Mouse (Mus musculus) hindbrain, embryonic 10.5 days (tissue): ENCODE measurements around the gene Vmn1r196. TPM values are rescaled to one million over a fixed set of nuclear protein-coding genes. Genes with fewer than 3 reads are reported as not detected.
"Not testable (repeated sequence)": the region's sequence is repeated elsewhere in the genome, so short reads cannot be mapped to it uniquely, and the experiment has no call there.

Experiments
- DNase-seq: peaks from one replicate; pipeline ENCODE4 v3.0.0-alpha.2; 2017; ENCODE audit warnings: low spot score
- H3K27ac ChIP-seq: fragments of 300-500 bp; sonication (generic); 2 replicates; pipeline ENCODE4 v1.5.1; 2016; ENCODE audit warnings: mild to moderate bottlenecking, moderate library complexity
- H3K27me3 ChIP-seq: fragments of 300-500 bp; sonication (generic); 2 replicates; pipeline ENCODE4 v1.6.1; 2016; ENCODE audit warnings: mild to moderate bottlenecking; ENCODE audit not compliant: poor library complexity, insufficient read depth, severe bottlenecking
- H3K36me3 ChIP-seq: fragments of 300-500 bp; sonication (generic); 2 replicates; pipeline ENCODE4 v1.6.1; 2016; ENCODE audit warnings: mild to moderate bottlenecking, moderate library complexity
- H3K4me1 ChIP-seq: fragments of 300-500 bp; sonication (generic); replicated peaks from 2 replicates; pipeline ENCODE4 v1.6.1; 2016; ENCODE audit warnings: mild to moderate bottlenecking
- H3K4me3 ChIP-seq: fragments of 300-500 bp; sonication (generic); 2 replicates; pipeline ENCODE4 v1.5.1; 2016; ENCODE audit warnings: mild to moderate bottlenecking, moderate library complexity
- H3K9me3 ChIP-seq: fragments of 300-500 bp; sonication (generic); 2 replicates; pipeline ENCODE4 v1.6.1; 2016; ENCODE audit warnings: mild to moderate bottlenecking, moderate library complexity
- WGBS: fragments of 180-500 bp; shearing (Covaris S2); methylation state at CpG from one replicate; pipeline ENCODE4 v1.1.7; 2016; 5-methylcytosine and 5-hydroxymethylcytosine counted together
- polyA plus RNA-seq: library from polyadenylated mRNA; unstranded; fragments of >200 nt; fragmentation: Nextera tagmentation; extraction: Ambion mirVana; gene quantifications from 2 replicates; pipeline ENCODE4 v1.2.1, GENCODE M21; 2016

Gene Vmn1r196
- polyA plus RNA-seq = not detected in 2 replicates

DNA sequence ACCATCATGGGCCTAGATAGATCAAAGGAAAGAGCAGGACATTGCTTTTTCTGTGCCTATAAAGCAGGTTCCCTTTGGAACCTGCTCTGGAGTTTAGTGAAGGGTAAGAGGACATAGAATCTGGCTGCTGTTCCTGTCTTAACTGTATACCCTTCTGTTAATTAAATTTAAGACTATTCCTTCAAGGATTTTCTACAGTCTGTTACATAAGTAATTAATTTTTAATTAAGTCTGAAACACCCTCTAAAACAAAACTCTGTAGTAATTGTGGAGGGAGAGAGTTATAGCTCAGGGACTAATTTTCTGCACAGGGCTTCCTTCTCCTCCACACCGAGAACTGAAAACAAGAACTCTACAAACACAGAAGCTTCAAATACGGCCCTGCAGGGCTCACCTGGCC is at the start of gene Vmn1r196:
Gene Vmn1r196, plus strand, starts transcription at position 301 of the 400 bp plus-strand sequence.
- no peaks in the 10 kb centered on the region for H3K36me3 ChIP-seq

DNA sequence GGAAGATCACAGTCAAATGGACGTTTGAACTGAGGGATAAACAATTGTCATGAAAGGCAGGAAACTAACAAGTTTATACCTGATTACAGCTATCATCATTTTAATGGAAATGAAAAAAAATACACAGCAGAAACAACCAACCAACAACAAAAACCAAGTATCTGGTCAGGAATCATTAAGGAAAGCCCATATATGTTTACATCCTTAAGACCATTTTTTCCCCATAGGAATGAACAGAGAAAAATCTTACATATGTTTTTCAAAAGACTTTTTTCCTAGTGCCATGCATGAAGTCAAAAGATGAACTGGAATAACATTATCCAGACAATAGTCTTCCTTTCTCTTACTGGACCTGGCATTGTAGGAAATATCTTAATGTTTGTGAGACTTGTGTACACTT is 45.8 kb upstream of the Vmn1r196 start, which contains the start of gene Vmn1r194:
Gene Vmn1r194, plus strand, starts transcription at position 301 of the 400 bp plus-strand sequence.
- H3K4me3 ChIP-seq = no peak within 1 kb of the TSS
- no peak within 1 kb of the TSS for H3K27ac ChIP-seq
- H3K36me3 ChIP-seq = no peaks in the 10 kb centered on the region
- H3K9me3 ChIP-seq = no peaks in the 10 kb centered on the region
- no peak for DNase-seq
- no peaks in the 10 kb centered on the region for H3K4me1 ChIP-seq
- no peaks in the 10 kb centered on the region for H3K27me3 ChIP-seq
- WGBS = 68% methylated on average over 1 of the region's 1 CpGs

More for the DNA sequence above, at the start of gene Vmn1r196:
- DNase-seq = no peak
- H3K4me3 ChIP-seq = no peak within 1 kb of the TSS
- no peaks in the 10 kb centered on the region for H3K27me3 ChIP-seq
- no peak within 1 kb of the TSS for H3K27ac ChIP-seq
- 83% methylated on average over 2 of the region's 2 CpGs for WGBS
- no peaks in the 10 kb centered on the region for H3K9me3 ChIP-seq
- H3K4me1 ChIP-seq = no peaks in the 10 kb centered on the region

DNA sequence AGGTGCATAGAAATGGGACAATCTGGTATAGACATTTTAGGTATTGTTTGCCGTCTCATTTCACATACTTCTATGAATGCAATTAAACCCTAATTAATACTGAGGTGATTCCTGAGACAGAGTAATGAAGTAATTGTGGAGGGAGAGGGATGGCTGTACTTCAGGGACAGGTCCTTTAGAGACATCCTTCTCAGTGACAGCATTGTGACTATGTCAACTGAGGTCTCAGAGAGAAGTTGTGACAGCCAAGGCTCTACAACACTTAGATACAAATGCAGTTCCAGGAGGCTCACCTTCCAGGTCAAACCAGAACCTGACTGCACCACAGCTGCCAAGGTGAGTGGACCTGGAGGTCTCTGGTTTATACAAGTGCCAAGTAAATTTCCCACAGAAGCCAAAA is 19.5 kb upstream of the Vmn1r196 start, which contains the start of gene Vmn1r195:
Gene Vmn1r195, plus strand, starts transcription at position 301 of the 400 bp plus-strand sequence.
- not testable (repeated sequence) for H3K27ac ChIP-seq

DNA sequence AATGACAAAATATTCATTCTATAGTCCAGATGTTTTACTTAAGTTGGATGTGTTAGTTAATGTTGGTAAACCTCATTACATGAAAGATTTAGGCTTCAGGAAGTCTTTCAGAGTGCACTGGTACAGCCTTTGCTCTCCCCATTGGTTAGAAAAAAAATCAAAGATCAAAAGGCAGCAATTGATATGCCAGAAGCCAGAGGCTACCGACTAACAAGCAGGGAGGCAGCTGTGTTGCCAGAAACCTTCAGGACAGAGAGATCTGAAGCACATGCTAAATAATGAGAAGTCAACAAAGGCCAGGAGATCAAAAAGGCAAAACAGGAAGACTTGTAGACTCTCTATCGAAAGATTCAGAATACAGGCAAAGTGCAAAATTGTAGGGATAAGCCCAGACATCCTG is 18.0 kb upstream of the Vmn1r196 start:
- no peak for DNase-seq
- 57% methylated on average over 2 of the region's 2 CpGs for WGBS
- Histone ChIP-seq H3K36me3 (no peaks in the 10 kb centered on the region), H3K27ac (no peak overlapping the region), H3K4me1 (no peaks in the 10 kb centered on the region), H3K27me3 (no peaks in the 10 kb centered on the region), H3K9me3 (no peaks in the 10 kb centered on the region), H3K4me3 (no peak overlapping the region)

More for the DNA sequence above, 19.5 kb upstream of the Vmn1r196 start, which contains the start of gene Vmn1r195:
- H3K4me1 ChIP-seq, H3K4me3 ChIP-seq, H3K36me3 ChIP-seq, DNase-seq, H3K27me3 ChIP-seq, H3K9me3 ChIP-seq: not testable (repeated sequence)
- 91% methylated on average over 1 of the region's 1 CpGs for WGBS

DNA sequence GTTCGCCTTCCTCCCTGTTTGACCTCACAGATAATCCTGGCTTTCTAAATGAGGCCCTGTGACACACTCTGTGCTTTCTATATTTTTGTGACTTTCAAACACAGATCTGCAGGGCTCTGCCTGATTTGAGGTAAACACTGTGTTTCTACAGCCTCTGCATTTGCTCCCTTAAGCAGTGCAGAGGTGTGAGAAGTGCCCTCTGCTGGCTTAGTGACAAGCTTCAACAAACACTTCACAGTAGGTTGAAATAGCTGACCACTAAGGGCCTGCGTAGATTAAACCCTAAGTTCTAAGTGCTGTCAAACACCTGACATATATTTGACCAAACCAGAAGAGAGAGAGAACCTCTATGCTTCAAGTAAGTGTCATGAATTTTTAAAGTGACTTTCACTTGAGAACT is 5.1 kb upstream of the Vmn1r196 start:
- DNase-seq = no peak
- H3K27me3 ChIP-seq = no peaks in the 10 kb centered on the region
- H3K9me3 ChIP-seq = no peaks in the 10 kb centered on the region
- H3K36me3 ChIP-seq = no peaks in the 10 kb centered on the region
- no peaks in the 10 kb centered on the region for H3K4me1 ChIP-seq
- H3K4me3 ChIP-seq = no peak overlapping the region
- WGBS = 74% methylated on average over 2 of the region's 2 CpGs
- H3K27ac ChIP-seq = no peak overlapping the region

DNA sequence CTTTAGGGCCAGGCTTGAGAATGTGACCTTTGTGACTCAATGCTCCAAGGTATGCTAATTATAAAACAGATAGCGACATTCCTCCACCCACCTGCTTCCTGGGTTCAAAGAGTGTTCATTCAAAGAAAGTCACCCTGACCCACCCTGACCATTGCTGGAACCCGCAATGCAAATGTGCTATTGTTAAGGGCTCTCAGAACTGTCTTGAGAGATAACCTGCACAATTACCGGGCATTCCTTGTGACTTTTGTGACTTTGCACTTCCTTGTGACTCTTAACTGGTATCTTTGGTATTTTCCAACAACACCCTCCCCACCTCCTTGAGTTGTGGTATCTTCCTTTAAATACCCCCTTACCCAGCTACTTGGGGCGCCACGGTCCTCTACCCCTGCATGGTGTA is 18.4 kb downstream of the Vmn1r196 start:
- H3K4me3 ChIP-seq, DNase-seq, H3K27ac ChIP-seq, H3K4me1 ChIP-seq, H3K36me3 ChIP-seq, H3K27me3 ChIP-seq, H3K9me3 ChIP-seq: not testable (repeated sequence)
- 91% methylated on average over 5 of the region's 5 CpGs for WGBS

DNA sequence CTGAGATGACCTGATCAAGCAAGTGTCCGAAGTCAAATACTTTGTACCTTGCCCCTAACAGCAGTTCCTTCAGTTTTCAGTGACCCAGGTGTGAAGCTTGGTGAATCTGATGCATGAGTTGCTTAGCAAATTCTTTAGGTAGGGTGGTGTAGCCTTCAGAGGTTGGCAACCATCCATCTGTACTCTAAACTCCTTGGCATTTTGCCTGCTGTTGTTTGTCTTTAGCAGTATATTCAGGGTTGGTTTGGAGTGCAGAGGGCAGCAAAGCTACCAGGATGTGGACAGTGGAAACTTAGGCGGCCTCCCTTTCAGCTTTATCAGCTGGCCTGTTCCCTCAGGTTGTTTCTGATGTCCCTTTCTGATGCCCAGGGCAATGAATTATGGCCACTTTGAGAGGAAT is 25.6 kb downstream of the Vmn1r196 start:
- H3K4me1 ChIP-seq = no peaks in the 10 kb centered on the region
- no peaks in the 10 kb centered on the region for H3K36me3 ChIP-seq
- no peaks in the 10 kb centered on the region for H3K27me3 ChIP-seq
- H3K9me3 ChIP-seq = no peaks in the 10 kb centered on the region
- WGBS = 89% methylated on average over 2 of the region's 2 CpGs
- no peak overlapping the region for H3K4me3 ChIP-seq
- no peak for DNase-seq
- H3K27ac ChIP-seq = no peak overlapping the region

GRCm38 (mm10) chr13:22317366-22317765 is 27.6 kb downstream of the Vmn1r196 start:
- Histone ChIP-seq H3K4me1 (no peaks in the 10 kb centered on the region), H3K27ac (no peak overlapping the region), H3K27me3 (no peaks in the 10 kb centered on the region), H3K9me3 (no peaks in the 10 kb centered on the region), H3K36me3 (no peaks in the 10 kb centered on the region), H3K4me3 (no peak overlapping the region)
- WGBS = 89% methylated on average over 2 of the region's 2 CpGs
- no peak for DNase-seq

GRCm38 (mm10) chr13:22320091-22320490 is 30.4 kb downstream of the Vmn1r196 start:
- Histone ChIP-seq H3K27me3 (no peaks in the 10 kb centered on the region), H3K36me3 (no peaks in the 10 kb centered on the region), H3K4me3 (no peak overlapping the region), H3K4me1 (no peaks in the 10 kb centered on the region), H3K9me3 (no peaks in the 10 kb centered on the region), H3K27ac (no peak overlapping the region)
- no peak for DNase-seq

DNA sequence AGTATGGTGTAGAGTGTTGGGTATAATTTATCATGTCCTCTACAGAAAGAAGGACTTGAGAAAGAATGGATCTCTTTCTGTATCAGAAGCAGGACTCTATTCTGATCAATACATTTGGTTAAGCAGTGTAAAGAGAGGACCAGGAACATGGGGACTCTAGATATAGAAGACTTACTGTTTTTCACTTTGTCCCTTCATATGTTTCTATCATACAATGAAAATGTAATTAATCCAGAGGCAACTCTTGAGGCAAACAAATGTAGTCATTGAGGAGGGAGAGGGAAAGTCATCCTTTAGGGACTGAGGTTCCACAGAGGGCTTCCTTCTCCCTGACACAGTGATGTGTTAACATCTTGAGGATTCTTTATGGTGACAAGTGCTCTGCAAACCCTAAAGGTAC is 34.6 kb downstream of the Vmn1r196 start, which contains the start of gene Vmn1r197:
Gene Vmn1r197, plus strand, starts transcription at position 301 of the 400 bp plus-strand sequence.
- H3K4me3 ChIP-seq = no peak within 1 kb of the TSS
- no peaks in the 10 kb centered on the region for H3K4me1 ChIP-seq
- DNase-seq = no peak
- H3K9me3 ChIP-seq = no peaks in the 10 kb centered on the region
- no peaks in the 10 kb centered on the region for H3K27me3 ChIP-seq
- no peaks in the 10 kb centered on the region for H3K36me3 ChIP-seq
- no peak within 1 kb of the TSS for H3K27ac ChIP-seq

DNA sequence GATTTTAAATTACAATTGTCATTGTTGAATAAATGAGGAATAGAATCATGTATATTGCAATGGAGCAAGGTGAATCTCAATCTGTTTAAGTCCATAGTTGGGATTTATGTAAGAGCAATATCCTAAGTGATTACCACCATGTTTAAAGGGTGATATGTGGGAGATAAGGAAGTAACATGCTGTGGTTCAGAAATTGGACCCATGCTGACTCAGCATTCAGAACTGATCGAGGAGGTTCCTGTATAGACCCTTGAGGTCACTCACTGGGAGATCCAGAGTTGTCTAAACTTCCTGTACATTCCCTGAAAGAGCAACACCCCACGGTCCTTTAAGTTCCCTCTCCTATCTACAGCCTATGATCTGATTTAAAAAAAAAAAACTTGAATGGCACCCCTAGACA is 43.5 kb downstream of the Vmn1r196 start:
- 83% methylated on average over 2 of the region's 2 CpGs for WGBS

GRCm38 (mm10) chr13:22335565-22335964 is 45.8 kb downstream of the Vmn1r196 start:
- DNase-seq = no peak
- Histone ChIP-seq H3K27ac (no peak overlapping the region), H3K9me3 (no peaks in the 10 kb centered on the region), H3K27me3 (no peaks in the 10 kb centered on the region), H3K4me3 (no peak overlapping the region), H3K4me1 (no peaks in the 10 kb centered on the region), H3K36me3 (no peaks in the 10 kb centered on the region)
- WGBS = 86% methylated on average over 1 of the region's 1 CpGs

More for the DNA sequence above, 43.5 kb downstream of the Vmn1r196 start:
- H3K27ac ChIP-seq = no peak overlapping the region
- DNase-seq = no peak
- H3K36me3 ChIP-seq = no peaks in the 10 kb centered on the region
- H3K27me3 ChIP-seq = no peaks in the 10 kb centered on the region
- H3K4me3 ChIP-seq = no peak overlapping the region
- no peaks in the 10 kb centered on the region for H3K9me3 ChIP-seq
- no peaks in the 10 kb centered on the region for H3K4me1 ChIP-seq
